Mouse (Mus musculus): ENCODE data around the gene Sec13.

DNA sequence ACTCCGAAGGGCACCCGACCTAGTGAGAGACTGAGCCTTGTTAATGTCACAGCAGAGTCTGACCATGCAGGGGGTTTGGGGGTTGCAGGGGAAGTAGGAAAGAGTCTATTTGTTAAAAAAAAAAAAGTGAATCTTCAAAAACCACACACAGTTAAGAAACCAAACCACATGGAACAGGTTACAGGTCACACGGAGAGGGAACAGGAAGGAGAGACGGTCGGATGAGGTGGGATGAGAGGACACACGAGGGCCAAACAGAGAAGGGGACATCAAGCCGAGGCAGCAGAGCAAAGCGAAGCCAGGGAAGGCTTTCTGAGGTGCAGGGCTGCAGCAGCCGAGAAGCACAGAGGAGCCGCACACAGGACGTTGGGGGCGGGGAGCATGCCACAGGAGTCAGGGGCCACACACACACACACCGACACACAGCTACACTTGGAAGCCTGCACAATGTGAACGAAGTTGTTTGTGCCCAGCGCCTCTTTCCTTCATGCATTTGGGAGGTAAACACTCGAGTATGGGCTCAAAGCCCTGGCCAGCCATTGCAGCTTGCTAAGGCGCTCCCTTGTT lies 8.7 kb upstream of the Sec13 start:
- TF ChIP-seq CTCF (IDR thresholded peaks at IDR 0.05; ENCODE audit: control insufficient read depth, insufficient read depth, insufficient replicate concordance, low read depth, low read length) (no peak), POLR2A (IDR thresholded peaks at IDR 0.05; ENCODE audit: control insufficient read depth, low read depth, low read length) (no peak)
